Mouse (Mus musculus): Measurements from ENCODE around the gene Pianp.

GRCm38 (mm10) chr6:125039131-125039530 lies 42.6 kb downstream of the Pianp start:
- TF ChIP-seq CTCF (IDR thresholded peaks at IDR 0.05; ENCODE audit: low read depth) (no peak), EP300 (IDR thresholded peaks at IDR 0.05; ENCODE audit: low read depth) (no peak)

Measured in liver, postnatal 0 days (tissue).